Mouse (Mus musculus): Measurements from ENCODE around the gene Myo9a.

DNA sequence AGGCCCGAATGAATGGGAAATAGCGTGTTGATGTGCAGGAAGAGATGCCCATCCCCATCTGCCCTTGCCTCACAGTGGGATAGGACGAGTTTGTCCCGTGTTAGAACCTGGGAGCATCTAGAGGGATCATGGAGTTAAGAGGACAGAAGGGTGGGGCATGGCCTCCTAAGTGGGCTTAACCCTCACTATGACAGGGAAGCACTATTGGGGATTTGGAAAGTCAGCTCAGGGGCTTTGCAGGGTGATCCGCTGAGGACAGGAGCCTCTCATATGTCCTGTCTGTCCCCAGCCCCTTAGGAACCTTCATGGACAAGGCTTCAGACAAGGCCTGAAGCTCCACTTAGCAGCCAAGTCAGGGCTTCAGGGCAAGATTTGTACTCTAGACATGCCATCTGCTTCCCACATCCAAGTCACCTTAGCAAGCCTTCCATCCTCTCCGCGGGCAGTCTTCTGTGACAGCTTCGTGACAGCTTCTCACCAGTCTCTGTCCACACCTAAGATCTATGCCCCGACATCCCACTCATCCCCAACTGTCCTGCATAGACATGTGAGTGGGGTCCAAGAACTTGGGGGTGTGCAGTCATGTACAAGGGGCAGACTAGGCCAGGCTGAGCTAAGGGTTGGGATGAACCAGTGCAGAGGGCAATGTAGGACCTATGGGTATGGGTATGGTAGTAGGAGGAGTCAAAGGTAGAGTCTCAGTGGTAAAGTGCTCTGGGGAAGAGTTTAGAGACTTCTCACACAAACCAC is 200.5 kb downstream of the Myo9a start:
- TF ChIP-seq CTCF (IDR thresholded peaks at IDR 0.05; ENCODE audit: borderline replicate concordance, insufficient read depth, low read depth, low read length) = no peak
- no peak for TF ChIP-seq POLR2A (IDR thresholded peaks at IDR 0.05; ENCODE audit: borderline replicate concordance, insufficient read depth, low read length)

Data from cerebellum, adult 2 months (tissue).